Mouse (Mus musculus): ENCODE measurements around the gene Cul9.
"Not testable (repeated sequence)": the region's sequence is repeated elsewhere in the genome, so short reads cannot be mapped to it uniquely, and the experiment has no call there.

Gene Cul9

GRCm38 (mm10) chr17:46545813-46546564 lies at the start of gene Cul9:
TSS of gene Cul9 (minus strand) at chr17:46546388.
- peak; percentile 93 for DNase-seq

GRCm38 (mm10) chr17:46595336-46595735 lies 49.1 kb upstream of the Cul9 start:
- DNase-seq = no peak

GRCm38 (mm10) chr17:46594606-46595005 lies 48.4 kb upstream of the Cul9 start:
- no peak for DNase-seq

- no peak for DNase-seq
These were observed 46.9 kb upstream of the Cul9 start for GRCm38 (mm10) chr17:46593124-46593523.

GRCm38 (mm10) chr17:46591406-46591805 lies 45.2 kb upstream of the Cul9 start:
- no peak for DNase-seq

- DNase-seq = no peak
These were observed 44.3 kb upstream of the Cul9 start for GRCm38 (mm10) chr17:46590439-46590838.

- DNase-seq = no peak
These were observed 43.6 kb upstream of the Cul9 start for GRCm38 (mm10) chr17:46589635-46590314.

- no peak for DNase-seq
These were observed 42.7 kb upstream of the Cul9 start for GRCm38 (mm10) chr17:46588913-46589312.

GRCm38 (mm10) chr17:46588173-46588572 lies 42.0 kb upstream of the Cul9 start:
- no peak for DNase-seq

GRCm38 (mm10) chr17:46586327-46586726 lies 40.1 kb upstream of the Cul9 start:
- DNase-seq = no peak

GRCm38 (mm10) chr17:46578650-46579049 lies 32.5 kb upstream of the Cul9 start:
- DNase-seq = no peak

- no peak for DNase-seq
These were observed 29.9 kb upstream of the Cul9 start for GRCm38 (mm10) chr17:46576070-46576469.

GRCm38 (mm10) chr17:46574535-46574934 lies 28.3 kb upstream of the Cul9 start:
- DNase-seq = no peak

- DNase-seq = no peak
These were observed 24.8 kb upstream of the Cul9 start for GRCm38 (mm10) chr17:46571005-46571404.

- DNase-seq = no peak
These were observed 13.0 kb upstream of the Cul9 start for GRCm38 (mm10) chr17:46559146-46559545.

- DNase-seq = no peak
These were observed 12.0 kb upstream of the Cul9 start for GRCm38 (mm10) chr17:46558151-46558550.

GRCm38 (mm10) chr17:46557321-46557720 lies 11.1 kb upstream of the Cul9 start:
- DNase-seq = not testable (repeated sequence)

- no peak for DNase-seq
These were observed 10.4 kb upstream of the Cul9 start for GRCm38 (mm10) chr17:46556584-46556945.

- peak; percentile 97 for DNase-seq
These were observed 9.7 kb upstream of the Cul9 start, which contains the start of gene Srf for GRCm38 (mm10) chr17:46555673-46556583. TSS of gene Srf (minus strand) at chr17:46556175.

- DNase-seq = no peak
These were observed 8.9 kb upstream of the Cul9 start for GRCm38 (mm10) chr17:46554977-46555672.

GRCm38 (mm10) chr17:46554646-46554976 lies 8.4 kb upstream of the Cul9 start:
- peak; percentile 61 for DNase-seq

GRCm38 (mm10) chr17:46553926-46554325 lies 7.7 kb upstream of the Cul9 start:
- no peak for DNase-seq

GRCm38 (mm10) chr17:46553469-46553868 lies 7.3 kb upstream of the Cul9 start:
- DNase-seq = no peak

All from right cerebral cortex, postnatal 25 days (tissue).